Mouse (Mus musculus): ENCODE results near the gene Il2ra.

DNA sequence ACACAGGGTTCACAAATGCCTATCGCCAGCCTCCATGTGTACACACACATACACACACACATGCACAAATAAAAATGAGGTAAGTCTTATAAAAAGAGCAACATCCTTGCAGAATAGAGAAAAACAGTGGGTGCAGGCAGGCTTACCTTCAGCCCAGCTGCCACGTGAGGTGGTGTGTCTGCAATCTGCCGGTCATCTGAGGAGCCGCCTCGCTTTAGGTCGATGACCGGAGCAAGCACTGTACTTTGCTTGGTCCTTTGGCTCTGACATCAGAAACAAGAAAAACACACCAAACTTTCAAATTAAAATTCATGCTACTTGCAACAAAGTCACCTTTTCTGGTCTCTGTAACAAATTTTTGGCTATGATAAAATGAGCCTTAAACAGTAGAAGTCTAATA lies 44.7 kb upstream of the Il2ra start:
- TF ChIP-seq CEBPB (IDR thresholded peaks at IDR 0.05; ENCODE audit: insufficient read depth, poor library complexity, severe bottlenecking), result no peak
- no peak for TF ChIP-seq POLR2A (IDR thresholded peaks at IDR 0.05; ENCODE audit: insufficient read length, low read depth)
